8 mouse cellular contexts compared by ENCODE assay signal in the genomic region with DNA sequence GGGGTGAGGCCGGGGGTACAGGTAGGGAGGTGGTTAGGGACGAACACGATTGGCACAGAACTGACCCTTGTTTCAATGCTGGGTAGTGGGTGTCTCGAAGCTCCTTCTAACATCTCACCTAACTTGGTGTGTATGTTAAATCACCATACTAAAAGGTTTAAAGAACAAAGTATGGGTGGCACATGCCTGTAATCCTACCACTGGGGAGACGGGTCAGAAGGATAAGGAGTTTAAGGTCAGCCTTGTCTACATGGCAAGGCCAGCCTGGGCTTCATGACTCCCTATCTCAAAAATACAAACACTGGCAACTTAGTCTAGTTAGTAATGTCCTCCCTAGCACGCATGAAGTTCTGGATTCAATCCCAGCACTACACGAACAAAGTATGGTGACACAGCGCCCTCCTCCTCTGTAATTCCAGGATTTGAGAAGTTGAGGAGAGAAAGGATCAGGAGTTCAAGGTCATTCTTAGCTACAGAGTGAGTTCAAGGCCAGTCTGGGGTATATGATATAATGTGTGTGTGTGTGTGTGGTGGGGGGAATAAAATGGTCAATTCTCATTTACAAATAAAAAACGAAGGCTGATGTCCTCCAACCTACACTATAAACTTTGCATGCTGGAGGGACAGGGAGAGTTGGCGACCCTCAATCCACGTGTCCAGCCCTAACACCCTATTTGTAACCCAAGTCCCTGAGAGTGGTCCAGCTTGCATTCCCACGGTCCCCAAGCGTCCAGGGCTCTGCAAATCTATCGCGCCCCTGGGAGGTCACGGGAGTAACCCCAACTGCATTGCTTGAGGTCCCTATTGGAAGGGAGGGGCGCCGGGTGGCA. TPM values are rescaled to one million over a fixed set of nuclear protein-coding genes. Genes with fewer than 3 reads are reported as not detected.
DNase-seq lines count a peak whose midpoint lies in the region; ATAC-seq and TF ChIP-seq lines count a peak whose summit lies in the region.

No protein-coding gene starts in this region.

- TF ChIP-seq POLR2A in brain, embryonic 14.5 days (IDR thresholded peaks at IDR 0.05; ENCODE audit: borderline replicate concordance, extremely low read depth, insufficient read depth, insufficient read length, poor library complexity, severe bottlenecking): no peak

- no peaks in the 10 kb centered on the region for H3K27me3 ChIP-seq in hindbrain, embryonic 15.5 days
- H3K27me3 ChIP-seq in lung, embryonic 15.5 days: no peaks in the 10 kb centered on the region

- peaks cover 5% of the 10 kb centered on the region; the same call in 1 of the 2 replicates for H3K36me3 ChIP-seq in hindbrain, embryonic 15.5 days
- H3K36me3 ChIP-seq in lung, embryonic 15.5 days: no peaks in the 10 kb centered on the region

- peak overlapping the region; percentile 89 for H3K9ac ChIP-seq in hindbrain, embryonic 15.5 days
- H3K9ac ChIP-seq in lung, embryonic 15.5 days: peak overlapping the region; percentile 71

- peaks cover 47% of the 10 kb centered on the region for H3K4me1 ChIP-seq in hindbrain, embryonic 15.5 days (replicated peaks)
- H3K4me1 ChIP-seq in lung, embryonic 15.5 days: peaks cover 31% of the 10 kb centered on the region

- TF ChIP-seq CTCF in layer of hippocampus, adult 2 months (conservative IDR thresholded peaks at IDR 0.05): peak; percentile 37
- no peak for TF ChIP-seq CTCF in brain, embryonic 14.5 days (IDR thresholded peaks at IDR 0.05; ENCODE audit: borderline replicate concordance, extremely low read depth, insufficient read depth, insufficient read length)

- DNase-seq in layer of hippocampus, adult 2 months (ENCODE audit: low spot score in 2 of 2): no peak
- no peak for DNase-seq in layer of hippocampus, adult 9-11 months
- DNase-seq in brain, embryonic 14.5 days (ENCODE audit: low read depth): peak; percentile 46
- DNase-seq in testis, postnatal 14 days (ENCODE audit: low spot score): peak; percentile 67
- no peak for DNase-seq in right cerebral cortex, postnatal 14 days
- no peak for DNase-seq in cerebellum, postnatal 4 days (ENCODE audit: low spot score in 2 of 2)

- H3K9me3 ChIP-seq in hindbrain, embryonic 15.5 days: no peaks in the 10 kb centered on the region
- H3K9me3 ChIP-seq in lung, embryonic 15.5 days: no peaks in the 10 kb centered on the region

- ATAC-seq in hindbrain, embryonic 15.5 days (ENCODE audit: low FRiP score, low read depth): no peak
- no peak for ATAC-seq in lung, embryonic 15.5 days (ENCODE audit: borderline replicate concordance, extremely low read depth, low FRiP score, low TSS enrichment)

- peak overlapping the region; percentile 79 for H3K4me2 ChIP-seq in hindbrain, embryonic 15.5 days
- H3K4me2 ChIP-seq in lung, embryonic 15.5 days: peak overlapping the region; percentile 94

- H3K27ac ChIP-seq in layer of hippocampus, adult 2 months: peak overlapping the region; percentile 84
- peak overlapping the region; percentile 88 for H3K27ac ChIP-seq in hindbrain, embryonic 15.5 days (replicated peaks)
- H3K27ac ChIP-seq in lung, embryonic 15.5 days: peak overlapping the region; percentile 85

- WGBS in hindbrain, embryonic 15.5 days: 35% methylated on average over 18 of the region's 18 CpGs
- 29% methylated on average over 18 of the region's 18 CpGs for WGBS in lung, embryonic 15.5 days

- H3K4me3 ChIP-seq in layer of hippocampus, adult 2 months: peak overlapping the region; percentile 90
- H3K4me3 ChIP-seq in hindbrain, embryonic 15.5 days: peak overlapping the region; percentile 90
- H3K4me3 ChIP-seq in lung, embryonic 15.5 days: peak overlapping the region; percentile 92

RNA-seq across cellular contexts. Expression of a gene that starts 0.9 kb away (rescaled TPM):
- 10 to 100 TPM; 78.3 to 80.5 TPM for total RNA-seq in layer of hippocampus, adult 2 months (2021)
- polyA plus RNA-seq in brain, embryonic 14.5 days (2012; rRNA removed): 96.8 and 122 TPM in 2 replicates
- polyA plus RNA-seq in hindbrain, embryonic 15.5 days (2015; fragmentation: Nextera tagmentation; extraction: Ambion mirVana): 62.0 and 70.0 TPM in 2 replicates
- polyA plus RNA-seq in lung, embryonic 15.5 days (2015; fragmentation: Nextera tagmentation; extraction: Ambion mirVana): 50.9 and 59.9 TPM in 2 replicates

Comparison
In these comparisons a context has a peak if more than half of its experiments do, and no peak if none do; other contexts are left out.
1. DNase-seq: peak in brain, embryonic 14.5 days (single experiment) and testis, postnatal 14 days (single experiment); none in layer of hippocampus, adult 2 months (0 of 2), layer of hippocampus, adult 9-11 months (single experiment), right cerebral cortex, postnatal 14 days (single experiment) and cerebellum, postnatal 4 days (0 of 2).
2. Peak in every context shown above with its lines, with median percentiles within 50 percentile points of each other: H3K27ac ChIP-seq and H3K4me3 ChIP-seq.